Mouse (Mus musculus): ENCODE measurements around the gene C1qtnf1. TPM values are rescaled to one million over a fixed set of nuclear protein-coding genes. Genes with fewer than 3 reads are reported as not detected.
A peak's percentile ranks its signal among the peaks of the same experiment; 100 is the strongest.

C1qtnf1 gene
- polyA plus RNA-seq, 1 experiment: 10.5 TPM

- Histone ChIP-seq H3K27me3 (ENCODE audit: control insufficient read depth, insufficient read depth, low read length) (no peaks in the 10 kb centered on the region), H3K4me1 (ENCODE audit: control insufficient read depth, insufficient read depth, insufficient read length) (no peaks in the 10 kb centered on the region), H3K4me3 (ENCODE audit: extremely low read depth, insufficient read depth, insufficient read length) (no peak overlapping the region), H3K27ac (ENCODE audit: insufficient read depth, low read length) (no peak overlapping the region), H3K36me3 (ENCODE audit: control insufficient read depth, insufficient read depth, low read length) (no peaks in the 10 kb centered on the region)
- DNase-seq (ENCODE audit: low read depth in 1 of 2, low spot score in 2 of 2): peak; percentile 34 to 53
- 12% methylated on average over 3 of the region's 3 CpGs for WGBS
- TF ChIP-seq CTCF (IDR thresholded peaks at IDR 0.05; ENCODE audit: extremely low read depth, insufficient read depth, insufficient read length, insufficient replicate concordance) (peak; percentile 89; the same call in 1 of the 2 replicates), POLR2A (IDR thresholded peaks at IDR 0.05; ENCODE audit: low read depth, low read length) (no peak)
Measured at GRCm38 (mm10) chr11:118445843-118446242, 17.8 kb downstream of the C1qtnf1 start.

DNA sequence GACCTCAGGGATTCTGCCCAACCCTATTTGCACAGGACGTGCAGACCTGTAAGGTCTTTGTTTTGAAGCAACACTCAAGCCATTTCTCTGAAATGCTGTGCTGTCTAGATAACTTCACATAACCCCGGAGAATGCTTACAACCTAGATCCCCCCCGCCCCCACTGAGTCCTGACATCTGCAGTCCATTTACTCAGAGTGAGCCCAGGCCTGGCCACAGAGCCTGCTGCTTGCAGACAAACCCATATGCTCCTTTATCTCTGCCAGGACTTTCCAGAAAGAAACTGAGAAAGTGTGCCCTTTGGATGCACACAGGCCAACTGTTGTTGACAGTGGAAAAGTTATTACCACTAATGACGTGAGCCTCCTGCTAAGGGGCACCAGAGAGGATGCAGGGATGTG, 19.3 kb downstream of the C1qtnf1 start:
- Histone ChIP-seq H3K4me3 (ENCODE audit: extremely low read depth, insufficient read depth, insufficient read length) (no peak overlapping the region), H3K27ac (ENCODE audit: insufficient read depth, low read length) (no peak overlapping the region), H3K27me3 (ENCODE audit: control insufficient read depth, insufficient read depth, low read length) (no peaks in the 10 kb centered on the region), H3K36me3 (ENCODE audit: control insufficient read depth, insufficient read depth, low read length) (no peaks in the 10 kb centered on the region), H3K4me1 (ENCODE audit: control insufficient read depth, insufficient read depth, insufficient read length) (no peaks in the 10 kb centered on the region)
- TF ChIP-seq POLR2A (IDR thresholded peaks at IDR 0.05; ENCODE audit: low read depth, low read length) (no peak), CTCF (IDR thresholded peaks at IDR 0.05; ENCODE audit: extremely low read depth, insufficient read depth, insufficient read length, insufficient replicate concordance) (no peak)
- DNase-seq (ENCODE audit: low read depth in 1 of 2, low spot score in 2 of 2): no peak
- 89% methylated on average over 4 of the region's 4 CpGs for WGBS

- H3K27ac ChIP-seq (ENCODE audit: insufficient read depth, low read length): no peak overlapping the region
- H3K27me3 ChIP-seq (ENCODE audit: control insufficient read depth, insufficient read depth, low read length): no peaks in the 10 kb centered on the region
- 89% methylated on average over 8 of the region's 8 CpGs for WGBS
- no peak overlapping the region for H3K4me3 ChIP-seq (ENCODE audit: extremely low read depth, insufficient read depth, insufficient read length)
- no peaks in the 10 kb centered on the region for H3K4me1 ChIP-seq (ENCODE audit: control insufficient read depth, insufficient read depth, insufficient read length)
- no peaks in the 10 kb centered on the region for H3K36me3 ChIP-seq (ENCODE audit: control insufficient read depth, insufficient read depth, low read length)
- DNase-seq (ENCODE audit: low read depth in 1 of 2, low spot score in 2 of 2): no peak
- TF ChIP-seq CTCF (IDR thresholded peaks at IDR 0.05; ENCODE audit: extremely low read depth, insufficient read depth, insufficient read length, insufficient replicate concordance): no peak
- TF ChIP-seq POLR2A (IDR thresholded peaks at IDR 0.05; ENCODE audit: low read depth, low read length): no peak
Measured at GRCm38 (mm10) chr11:118448385-118448784, 20.4 kb downstream of the C1qtnf1 start.

DNA sequence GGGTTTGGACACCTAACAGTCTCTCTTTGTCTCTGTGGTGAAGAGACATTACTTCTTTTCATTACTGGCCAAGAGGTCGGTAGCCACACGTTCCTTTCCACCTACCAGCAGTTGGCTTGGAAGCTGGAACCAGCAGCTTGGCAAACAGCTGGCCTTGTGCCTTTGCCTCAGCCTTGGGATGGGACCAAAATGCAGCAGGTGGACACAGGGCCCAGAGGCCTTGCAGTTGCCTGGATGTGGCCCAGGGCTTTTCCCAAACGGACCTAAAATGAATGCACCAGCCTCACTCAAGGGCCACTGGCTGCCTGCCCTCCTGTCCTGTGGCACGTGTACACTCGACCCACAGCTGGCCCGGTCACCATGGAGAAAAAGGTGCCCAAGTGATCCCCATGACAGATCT, 23.2 kb downstream of the C1qtnf1 start:
- 82% methylated on average over 6 of the region's 6 CpGs for WGBS
- no peak overlapping the region for H3K27ac ChIP-seq (ENCODE audit: insufficient read depth, low read length)
- no peaks in the 10 kb centered on the region for H3K4me1 ChIP-seq (ENCODE audit: control insufficient read depth, insufficient read depth, insufficient read length)
- no peak for DNase-seq (ENCODE audit: low read depth in 1 of 2, low spot score in 2 of 2)
- TF ChIP-seq POLR2A (IDR thresholded peaks at IDR 0.05; ENCODE audit: low read depth, low read length): no peak
- no peak for TF ChIP-seq CTCF (IDR thresholded peaks at IDR 0.05; ENCODE audit: extremely low read depth, insufficient read depth, insufficient read length, insufficient replicate concordance)
- H3K27me3 ChIP-seq (ENCODE audit: control insufficient read depth, insufficient read depth, low read length): no peaks in the 10 kb centered on the region
- no peaks in the 10 kb centered on the region for H3K36me3 ChIP-seq (ENCODE audit: control insufficient read depth, insufficient read depth, low read length)
- H3K4me3 ChIP-seq (ENCODE audit: extremely low read depth, insufficient read depth, insufficient read length): no peak overlapping the region

- no peaks in the 10 kb centered on the region for H3K36me3 ChIP-seq (ENCODE audit: control insufficient read depth, insufficient read depth, low read length)
- 76% methylated on average over 2 of the region's 2 CpGs for WGBS
- no peak for DNase-seq (ENCODE audit: low read depth in 1 of 2, low spot score in 2 of 2)
- no peaks in the 10 kb centered on the region for H3K27me3 ChIP-seq (ENCODE audit: control insufficient read depth, insufficient read depth, low read length)
- no peak overlapping the region for H3K27ac ChIP-seq (ENCODE audit: insufficient read depth, low read length)
- no peak overlapping the region for H3K4me3 ChIP-seq (ENCODE audit: extremely low read depth, insufficient read depth, insufficient read length)
- TF ChIP-seq CTCF (IDR thresholded peaks at IDR 0.05; ENCODE audit: extremely low read depth, insufficient read depth, insufficient read length, insufficient replicate concordance): no peak
- no peak for TF ChIP-seq POLR2A (IDR thresholded peaks at IDR 0.05; ENCODE audit: low read depth, low read length)
- H3K4me1 ChIP-seq (ENCODE audit: control insufficient read depth, insufficient read depth, insufficient read length): no peaks in the 10 kb centered on the region; the same call in 1 of the 2 replicates
Measured at GRCm38 (mm10) chr11:118452955-118453354, 25.0 kb downstream of the C1qtnf1 start.

DNA sequence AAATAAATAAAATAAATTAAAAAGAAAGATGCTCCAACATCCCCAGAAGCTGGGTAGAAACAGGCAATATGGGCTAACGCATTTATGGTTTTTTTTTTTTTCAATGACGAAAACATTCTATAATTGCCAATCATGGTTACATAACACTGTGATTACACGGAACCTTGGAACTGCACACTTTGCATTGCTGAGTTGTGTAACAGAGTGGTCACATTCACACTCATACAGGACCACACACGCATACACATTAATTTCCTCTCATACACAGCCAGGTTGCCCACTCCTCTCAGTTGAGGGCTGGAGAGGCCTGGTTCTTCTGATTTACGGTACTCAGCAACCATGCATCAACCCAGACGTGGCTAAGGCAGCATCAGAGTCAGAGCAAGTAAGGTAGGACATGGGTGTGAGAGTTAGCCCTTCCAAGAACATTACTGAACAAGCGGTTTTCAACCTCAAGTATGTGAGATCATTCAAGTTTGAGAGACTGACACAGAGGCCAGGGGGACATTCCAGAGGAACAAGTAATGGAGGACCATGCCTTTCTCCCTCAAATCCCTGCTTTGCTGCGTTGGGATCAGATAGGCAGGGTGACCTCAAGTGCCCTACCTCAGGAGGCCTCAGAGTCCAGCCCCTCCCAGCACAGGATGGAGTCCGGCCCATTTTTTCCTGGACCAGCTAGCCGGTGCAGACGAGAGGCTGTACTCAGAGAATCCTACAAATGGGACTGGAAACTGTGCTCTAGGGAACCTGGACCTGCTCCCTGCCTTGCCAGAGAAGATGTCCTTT, 26.1 kb downstream of the C1qtnf1 start:
- no peaks in the 10 kb centered on the region for H3K27me3 ChIP-seq (ENCODE audit: control insufficient read depth, insufficient read depth, low read length)
- 86% methylated on average over 11 of the region's 11 CpGs for WGBS
- peaks cover 5% of the 10 kb centered on the region; the same call in 1 of the 2 replicates for H3K4me1 ChIP-seq (ENCODE audit: control insufficient read depth, insufficient read depth, insufficient read length)
- TF ChIP-seq CTCF (IDR thresholded peaks at IDR 0.05; ENCODE audit: extremely low read depth, insufficient read depth, insufficient read length, insufficient replicate concordance) (no peak), POLR2A (IDR thresholded peaks at IDR 0.05; ENCODE audit: low read depth, low read length) (no peak)
- no peak for DNase-seq (ENCODE audit: low read depth in 1 of 2, low spot score in 2 of 2)
- H3K4me3 ChIP-seq (ENCODE audit: extremely low read depth, insufficient read depth, insufficient read length): no peak overlapping the region
- H3K36me3 ChIP-seq (ENCODE audit: control insufficient read depth, insufficient read depth, low read length): no peaks in the 10 kb centered on the region
- no peak overlapping the region for H3K27ac ChIP-seq (ENCODE audit: insufficient read depth, low read length)

DNA sequence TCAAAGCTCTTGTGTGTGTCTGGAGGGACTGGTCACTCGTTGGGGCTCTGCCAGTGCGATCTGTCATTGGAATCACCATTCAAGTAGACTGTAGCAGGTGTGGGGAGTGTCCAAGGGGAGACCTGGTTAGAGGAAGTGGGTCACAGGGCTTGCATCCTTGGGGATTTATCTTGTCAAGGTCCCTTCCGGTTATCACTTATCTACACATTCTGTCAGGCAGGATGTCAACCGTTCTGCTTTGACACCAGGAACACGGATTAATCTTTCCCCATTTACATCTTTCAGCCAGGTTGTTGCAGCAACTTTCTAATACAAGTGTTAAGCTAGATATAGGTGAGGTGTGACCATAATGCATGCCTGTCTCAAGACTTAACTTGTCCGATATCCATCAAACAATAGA, 27.8 kb downstream of the C1qtnf1 start:
- WGBS: 75% methylated on average over 6 of the region's 6 CpGs
- Histone ChIP-seq H3K4me1 (ENCODE audit: control insufficient read depth, insufficient read depth, insufficient read length) (peaks cover 12% of the 10 kb centered on the region), H3K27ac (ENCODE audit: insufficient read depth, low read length) (no peak overlapping the region), H3K4me3 (ENCODE audit: extremely low read depth, insufficient read depth, insufficient read length) (no peak overlapping the region), H3K27me3 (ENCODE audit: control insufficient read depth, insufficient read depth, low read length) (no peaks in the 10 kb centered on the region), H3K36me3 (ENCODE audit: control insufficient read depth, insufficient read depth, low read length) (no peaks in the 10 kb centered on the region)
- DNase-seq (ENCODE audit: low read depth in 1 of 2, low spot score in 2 of 2): no peak
- TF ChIP-seq POLR2A (IDR thresholded peaks at IDR 0.05; ENCODE audit: low read depth, low read length) (no peak), CTCF (IDR thresholded peaks at IDR 0.05; ENCODE audit: extremely low read depth, insufficient read depth, insufficient read length, insufficient replicate concordance) (no peak)

All from spleen, adult 2 months (tissue).